Mouse (Mus musculus) liver, adult 2 months (tissue): Measurements from ENCODE around the gene Polr3a.

Experiments used
- CTCF ChIP-seq: fragments of 200-500 bp; IDR thresholded peaks from 2 replicates; pipeline ENCODE4 v1.5.1; 2011; ENCODE audit warnings: low read depth, low read length, control low read depth
- POLR2A ChIP-seq: fragments of 200-500 bp; IDR thresholded peaks from 2 replicates; pipeline ENCODE4 v1.6.1; 2011; ENCODE audit warnings: low read length, control low read depth; ENCODE audit not compliant: insufficient read depth; ENCODE audit errors: extremely low read depth

DNA sequence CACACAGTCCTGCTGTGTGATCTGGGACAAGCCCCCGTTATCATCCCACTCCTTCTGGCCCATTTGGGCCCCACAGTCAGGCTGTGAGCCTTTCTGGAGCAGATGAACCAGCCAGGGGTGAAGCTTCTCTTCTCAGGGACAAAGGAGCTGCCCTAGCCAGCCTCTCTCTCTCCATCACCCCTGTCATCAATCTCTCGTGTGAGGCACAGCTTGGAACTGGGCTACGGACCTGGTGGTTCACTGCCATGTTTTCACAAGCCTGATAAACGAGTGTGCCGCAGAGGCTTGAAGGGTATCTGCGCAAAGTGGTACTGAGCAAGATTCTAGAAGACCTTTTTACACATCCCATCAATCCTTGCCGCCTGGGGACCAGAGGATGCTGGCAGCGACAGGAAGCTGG is 34.7 kb upstream of the Polr3a start:
- no peak for TF ChIP-seq CTCF
- no peak for TF ChIP-seq POLR2A
